Mouse (Mus musculus) T-helper 2 cell (primary cell): ENCODE measurements at regions not wholly inside any gene's neighbourhood (a gene's known extent, or its start where the extent isn't known, plus 50 kb on each side); places are given as distances from the start of the nearest gene placed in this dataset.

Experiments used
- in situ Hi-C: fragments of 300-600 bp; cut with MboI, MseI; formaldehyde crosslinking; loops from one replicate; pipeline ENCODE4 v1.15.1; 2025; ENCODE audit warnings: high pct_unique_total_duplicates

DNA sequence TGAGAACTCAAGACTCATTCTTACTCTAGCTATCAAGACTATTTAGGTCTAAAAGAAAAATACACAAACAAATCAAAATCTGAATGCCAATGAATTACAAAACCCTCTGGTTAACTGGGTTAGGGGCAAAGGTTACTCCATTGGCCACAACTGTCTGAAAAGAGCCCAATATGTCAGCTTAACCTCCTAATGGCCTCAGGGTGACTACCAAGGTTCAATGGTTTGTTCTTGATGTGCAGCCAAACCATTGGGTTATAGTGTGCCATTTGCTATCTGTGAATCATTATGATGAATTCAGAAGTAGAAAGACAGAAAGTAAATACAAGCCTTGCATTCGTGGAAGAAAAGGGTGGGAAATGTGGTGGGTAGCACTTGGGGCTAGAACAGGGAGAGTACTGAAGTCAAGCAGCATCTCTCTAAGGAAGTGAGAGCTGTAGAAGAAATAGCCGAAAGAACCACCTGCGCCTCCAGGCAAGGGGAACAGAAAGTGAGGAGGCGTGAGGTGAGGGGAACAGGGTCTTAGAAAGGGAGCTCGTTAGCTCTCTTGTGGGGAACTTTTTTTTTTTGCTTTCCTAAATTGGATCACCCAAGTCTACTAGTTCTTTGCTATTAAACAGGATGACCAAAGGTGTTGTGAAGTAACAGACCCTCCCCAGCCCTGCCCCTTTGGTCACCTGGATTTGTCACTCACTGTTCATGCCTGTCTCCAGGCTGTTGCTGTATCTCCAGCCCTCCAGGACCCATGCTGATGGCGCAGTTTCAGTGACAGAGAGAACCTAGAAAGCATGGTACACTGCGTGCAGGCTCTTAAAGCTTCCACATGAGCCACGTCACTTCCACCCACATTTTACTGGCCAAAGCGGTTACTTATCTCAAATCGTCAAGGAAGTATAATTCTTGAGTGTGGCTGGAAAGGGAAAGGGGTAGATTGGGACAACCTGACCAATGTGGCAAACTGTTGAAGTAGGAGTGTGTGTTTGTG lies 204.1 kb upstream of the Tet2 start:
- in situ Hi-C loops, result no loop called here

DNA sequence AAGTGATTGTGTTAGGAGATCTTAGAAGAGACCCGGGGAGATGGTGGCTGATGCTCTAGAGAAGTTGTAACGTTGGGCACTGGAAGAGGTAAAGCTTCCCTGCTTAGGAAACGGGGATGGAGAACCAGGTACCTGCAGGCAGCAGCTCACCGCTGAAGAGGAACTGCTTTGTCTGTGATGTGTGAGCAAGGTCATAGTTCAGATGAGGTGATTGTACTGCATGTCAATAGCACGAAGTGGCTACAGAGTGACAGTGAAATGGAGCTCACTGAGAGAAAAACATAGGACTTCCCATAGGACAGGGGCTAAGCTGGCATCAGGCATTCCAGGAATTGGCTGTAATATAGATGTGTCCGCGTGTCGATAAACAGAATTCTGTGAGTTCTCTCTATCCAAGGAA lies 205.1 kb upstream of the Tet2 start:
- in situ Hi-C loops, result loop anchor here (10.0 kb wide), 2 partner anchors 655 to 1865 kb away; partner anchors contain the start of genes Gstcd and Ints12

DNA sequence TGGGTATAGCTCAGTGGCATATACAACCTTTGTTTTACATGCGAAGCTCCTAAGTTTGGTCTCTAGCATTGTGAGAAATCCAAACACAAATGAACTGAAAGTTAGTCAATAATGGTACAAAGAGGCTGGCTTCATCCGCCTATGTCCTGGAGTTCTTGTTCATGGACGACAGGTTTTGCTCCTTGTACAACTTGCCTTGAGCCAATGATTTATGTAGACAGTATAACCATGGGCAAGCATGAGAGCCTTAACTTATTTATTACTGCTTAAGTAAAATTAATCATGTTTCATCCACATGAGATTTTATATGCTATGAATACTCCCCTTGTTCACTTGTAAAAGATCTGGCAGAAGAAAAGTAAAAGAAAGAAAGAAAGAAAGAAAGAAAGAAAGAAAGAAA lies 205.7 kb upstream of the Tet2 start:
- in situ Hi-C loops, result loop anchor here (10.0 kb wide), 2 partner anchors 656 to 1864 kb away; partner anchors contain the start of genes Gstcd and Ints12

DNA sequence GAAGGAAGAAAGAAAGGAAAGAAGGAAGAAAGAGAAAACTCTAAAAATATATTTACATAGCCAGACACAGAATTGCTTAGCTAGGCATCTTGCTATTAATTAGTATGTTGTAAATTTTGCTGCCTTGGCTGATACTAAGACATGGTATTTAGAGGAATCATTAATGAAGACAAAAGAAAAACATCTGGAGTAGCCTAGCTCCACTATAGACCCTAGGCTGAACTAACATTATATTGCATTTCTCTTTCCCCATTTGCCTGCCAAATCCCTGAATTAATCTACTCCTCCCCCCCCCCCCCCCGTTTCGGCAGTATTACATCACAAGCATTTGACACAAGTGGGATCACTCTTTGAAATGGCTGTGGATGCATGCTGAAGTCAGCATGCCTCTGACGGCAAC lies 206.1 kb upstream of the Tet2 start:
- in situ Hi-C loops, result loop anchor here (10.0 kb wide), 2 partner anchors 656 to 1864 kb away; partner anchors contain the start of genes Gstcd and Ints12

DNA sequence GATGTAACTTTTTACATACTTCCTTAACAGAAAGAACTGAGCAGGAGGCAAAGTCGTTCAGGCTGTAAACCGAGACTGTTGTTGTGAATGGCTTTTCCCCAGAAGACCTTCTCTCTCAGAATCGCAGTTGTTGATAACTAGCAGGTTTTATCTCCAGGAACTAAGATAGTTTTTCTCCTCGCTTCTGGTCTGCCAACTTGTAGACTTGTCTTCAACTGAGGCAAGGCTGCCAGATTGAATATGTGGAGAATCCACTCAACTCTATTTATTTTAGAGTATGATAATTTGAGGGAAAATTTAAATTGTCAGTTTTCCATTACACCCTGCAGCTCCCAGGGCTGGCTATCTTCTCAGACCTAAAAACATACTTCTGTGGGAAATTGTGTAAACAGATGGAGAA lies 206.6 kb upstream of the Tet2 start:
- in situ Hi-C loops, result loop anchor here (10.0 kb wide), 2 partner anchors 657 to 1863 kb away; partner anchors contain the start of genes Gstcd and Ints12

DNA sequence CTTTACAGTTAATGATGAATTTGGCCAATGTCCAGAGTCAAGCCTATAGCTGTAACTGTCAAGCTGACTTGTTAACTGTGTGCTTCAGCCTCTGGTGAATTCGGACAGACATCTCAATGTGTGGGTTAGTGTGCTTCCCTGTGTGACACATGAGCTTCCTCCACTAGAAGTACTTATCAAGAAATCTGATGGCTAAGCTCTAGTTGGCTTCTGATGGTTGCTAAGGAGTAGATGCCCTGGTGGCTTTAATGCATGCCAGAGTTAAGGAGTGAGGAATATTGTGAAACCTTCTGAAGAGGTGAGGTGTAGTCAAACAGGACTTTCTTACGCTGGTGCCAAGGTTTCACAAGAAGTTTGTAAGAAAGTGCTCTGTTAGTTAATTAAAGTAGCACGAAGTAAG lies 208.1 kb upstream of the Tet2 start:
- in situ Hi-C loops, result loop anchor here (10.0 kb wide), 2 partner anchors 658 to 1862 kb away; partner anchors contain the start of genes Gstcd and Ints12

DNA sequence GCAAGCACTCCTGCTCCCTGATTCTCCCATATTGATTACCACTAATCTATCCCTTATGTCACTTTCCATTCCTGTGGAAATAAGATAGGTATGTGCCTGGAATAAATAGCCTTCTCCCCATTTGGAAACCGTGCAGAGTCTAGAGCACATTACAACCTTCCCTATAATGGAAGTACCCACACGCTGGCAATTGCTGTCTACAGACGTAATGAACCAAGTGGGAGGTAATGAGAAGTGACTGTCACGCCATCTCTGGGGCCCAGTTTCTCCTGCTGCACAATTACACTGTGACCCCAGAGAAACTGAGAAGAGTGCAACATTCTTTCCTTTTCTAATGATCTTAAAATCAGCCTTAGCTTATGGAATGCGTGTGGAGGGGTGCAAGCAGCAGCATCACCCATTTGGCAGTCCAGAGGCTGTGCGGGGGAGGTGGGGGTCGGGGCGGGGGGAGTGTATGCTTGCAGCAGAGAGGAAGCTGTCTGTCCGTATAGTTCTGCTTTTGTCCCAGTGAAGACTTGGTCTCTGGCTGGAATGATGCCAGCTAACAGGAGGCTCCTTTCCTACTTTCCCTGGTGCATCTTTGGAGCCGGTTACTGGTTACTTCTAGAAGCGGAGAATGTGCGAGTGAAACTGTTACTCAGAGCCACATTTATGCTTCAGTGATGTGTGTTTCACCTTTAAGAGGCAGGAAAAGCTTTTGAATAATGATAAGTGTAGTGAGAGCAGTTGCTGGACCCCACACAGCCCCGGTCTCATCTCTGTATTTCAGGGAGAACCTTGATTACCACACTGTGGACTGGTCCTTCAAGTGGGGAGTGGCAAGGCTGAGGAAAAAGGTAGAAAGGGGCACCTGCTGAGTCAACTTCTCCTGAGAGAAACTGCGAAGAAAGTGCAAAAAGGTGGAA lies 209.3 kb upstream of the Tet2 start:
- in situ Hi-C loops, result loop anchor here (10.0 kb wide), 2 partner anchors 659 to 1861 kb away; partner anchors contain the start of genes Gstcd and Ints12

DNA sequence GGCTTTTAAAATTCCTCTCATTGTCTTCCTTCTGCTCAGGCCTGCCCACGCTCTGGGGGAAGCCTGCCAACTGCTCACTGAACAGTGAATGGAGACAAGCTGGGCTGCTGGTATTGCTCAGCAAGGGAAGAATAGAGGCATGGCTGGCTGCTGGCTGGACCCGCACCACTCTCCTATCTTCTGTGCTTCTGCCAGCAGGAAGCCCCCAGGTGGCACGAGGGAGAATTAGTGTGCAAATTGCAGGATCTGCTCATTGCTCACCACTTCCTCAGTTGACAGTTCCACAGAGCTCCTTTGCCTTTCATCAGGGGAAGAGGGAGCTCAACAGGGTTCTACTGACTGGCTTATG lies 209.9 kb upstream of the Tet2 start:
- in situ Hi-C loops, result loop anchor here (5.0 to 10.0 kb wide), 4 partner anchors 43 to 1860 kb away; partner anchors contain the start of genes Gstcd and Ints12

DNA sequence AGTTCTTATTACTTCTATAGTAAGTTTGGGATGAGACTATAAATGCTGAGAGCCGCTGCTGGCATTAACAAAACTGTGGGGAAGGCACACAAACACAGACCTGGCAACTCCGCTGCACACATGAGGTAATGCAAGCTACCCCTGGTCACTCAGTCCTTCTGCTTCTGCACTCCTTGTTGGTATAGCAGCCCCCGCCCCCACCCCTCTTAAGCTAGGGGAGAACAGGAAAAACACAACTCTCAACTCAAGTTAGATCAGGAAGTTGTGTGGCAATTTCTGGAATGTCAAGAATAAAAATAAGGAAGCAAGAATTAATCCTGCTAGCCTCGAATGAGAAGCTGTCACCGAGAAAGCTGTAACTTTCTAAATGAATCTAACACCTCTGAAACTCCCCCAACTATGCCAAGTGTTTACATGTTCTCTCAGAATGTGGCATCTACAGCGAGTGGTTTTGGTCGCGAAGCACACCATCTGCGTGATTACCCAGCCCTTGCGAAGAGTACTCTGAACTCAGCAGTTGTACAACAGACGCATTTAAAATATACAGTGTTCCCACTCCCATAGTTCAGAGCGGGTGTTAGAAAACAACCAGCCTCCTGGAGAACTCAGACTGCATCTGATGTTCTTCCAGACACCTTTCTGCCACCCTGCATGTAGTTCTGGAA lies 212.9 kb upstream of the Tet2 start:
- in situ Hi-C loops, result loop anchor here (5.0 to 10.0 kb wide), 4 partner anchors 46 to 1857 kb away; partner anchors contain the start of genes Gstcd and Ints12

DNA sequence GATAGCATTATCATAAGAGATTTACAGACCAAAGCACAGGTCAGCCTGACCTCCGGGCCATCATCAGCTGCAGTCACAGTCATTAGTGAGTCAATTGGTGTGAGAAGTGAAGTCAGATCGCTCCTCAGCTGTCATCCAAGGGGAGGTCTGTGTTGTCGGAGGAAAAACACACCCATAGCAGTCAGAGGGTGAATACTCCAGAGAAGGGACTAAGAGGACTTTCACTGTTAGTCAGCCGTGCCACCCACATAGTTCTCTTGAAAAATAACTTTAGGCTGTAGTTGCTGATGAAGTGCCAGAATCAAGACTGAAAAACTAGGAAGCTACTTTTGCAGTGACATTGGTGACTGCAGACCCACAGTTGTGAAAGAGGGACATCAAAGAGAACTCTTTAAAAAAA lies 213.5 kb upstream of the Tet2 start:
- in situ Hi-C loops, result loop anchor here (5.0 to 10.0 kb wide), 4 partner anchors 46 to 1856 kb away; partner anchors contain the start of genes Gstcd and Ints12

DNA sequence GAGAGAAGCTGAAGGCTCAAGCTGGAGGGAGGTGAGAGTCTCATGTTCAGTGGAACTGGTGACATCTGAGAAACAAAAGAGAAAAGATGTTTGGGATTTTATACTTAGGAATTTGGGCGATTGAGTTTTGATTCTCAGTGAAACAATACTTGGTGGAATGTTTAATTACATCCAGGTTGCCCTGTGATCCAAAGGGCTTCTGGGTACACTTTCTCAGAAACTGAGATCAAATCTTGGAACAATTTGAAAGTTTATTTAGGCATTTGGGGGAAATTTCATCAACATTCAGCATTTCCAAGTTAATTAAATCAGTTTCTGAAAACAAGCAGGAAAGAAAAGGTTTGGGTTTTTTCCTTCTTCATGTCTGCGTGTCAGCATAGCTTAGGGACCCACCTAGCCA lies 214.7 kb upstream of the Tet2 start:
- in situ Hi-C loops, result loop anchor here (5.0 to 10.0 kb wide), 4 partner anchors 47 to 1855 kb away; partner anchors contain the start of genes Gstcd and Ints12

DNA sequence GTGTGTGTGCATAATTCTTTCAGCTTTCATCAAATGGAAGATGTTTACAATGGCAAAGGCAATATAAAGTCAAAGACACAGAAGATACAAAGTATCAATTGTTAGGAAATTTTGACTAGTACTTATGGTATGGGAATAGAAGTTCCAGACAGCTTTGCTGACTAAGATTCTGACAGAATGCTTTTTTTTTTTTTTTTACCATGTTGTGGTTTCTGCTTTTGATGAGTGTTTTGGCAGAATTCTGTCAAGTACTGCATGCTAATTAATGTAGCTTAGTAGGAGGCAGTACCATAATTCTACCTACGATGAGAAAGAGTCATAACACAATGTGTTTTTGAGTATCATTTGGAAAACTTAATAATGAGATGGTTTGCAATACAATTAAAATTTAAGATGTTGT lies 215.3 kb upstream of the Tet2 start:
- in situ Hi-C loops, result no loop called here

DNA sequence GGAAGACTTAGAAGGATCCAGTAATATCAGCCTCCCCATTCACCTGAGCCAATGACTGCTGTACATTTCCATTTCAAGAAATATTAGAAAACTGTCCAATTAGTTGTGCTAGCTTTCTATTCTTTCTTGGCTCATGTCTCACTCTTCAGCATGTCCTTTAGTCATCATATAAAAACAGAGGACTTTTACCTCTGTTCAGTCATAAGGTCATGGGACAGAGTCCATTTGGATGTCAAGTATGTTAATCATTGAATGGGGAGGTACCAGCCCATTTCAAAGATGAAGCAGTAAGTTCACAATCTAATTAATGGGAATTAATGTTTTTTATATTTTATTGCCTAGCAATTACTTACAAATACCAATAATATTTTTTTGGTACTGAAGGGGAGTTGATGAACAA lies 218.8 kb upstream of the Tet2 start:
- in situ Hi-C loops, result no loop called here

DNA sequence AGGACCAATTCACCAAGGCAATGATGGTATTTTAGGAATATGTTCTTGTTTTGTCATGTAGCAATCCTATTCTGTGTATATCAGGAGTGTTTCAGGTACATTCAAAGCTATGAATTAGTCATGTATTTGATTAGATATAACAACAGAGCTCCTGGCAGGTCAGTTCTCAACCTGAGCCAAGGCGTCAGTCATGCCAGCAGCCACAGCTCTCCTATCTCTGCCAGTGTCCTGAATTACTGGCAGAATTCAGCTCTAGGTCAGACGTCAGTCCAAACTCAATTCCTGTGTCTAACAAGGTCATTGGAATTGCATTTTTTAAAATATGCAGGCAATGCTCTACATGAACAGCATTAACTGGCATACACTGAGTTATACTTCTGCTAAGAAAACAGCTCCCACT lies 228.6 kb upstream of the Tet2 start:
- in situ Hi-C loops, result loop anchor here (10.0 kb wide), 1 partner anchor 671 kb away; no protein-coding TSS in a partner anchor

DNA sequence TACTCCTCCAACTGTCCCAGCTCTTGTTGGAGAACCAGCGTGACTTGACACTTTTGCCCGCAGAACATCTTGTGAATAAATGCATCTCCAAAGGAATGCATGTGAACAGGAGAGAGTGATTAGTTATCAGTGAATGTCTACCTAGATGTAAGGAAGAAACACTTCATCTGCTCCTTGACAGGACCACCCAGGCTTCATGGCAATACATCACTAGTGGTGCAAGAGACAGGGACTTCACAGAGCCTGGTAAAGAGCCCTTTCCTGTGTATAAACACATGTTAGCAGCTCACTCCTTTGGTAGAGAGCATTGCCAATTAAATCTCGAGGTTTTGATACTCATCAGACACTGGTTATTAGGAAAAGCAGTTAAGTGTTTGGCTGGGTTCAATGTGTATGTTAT lies 229.3 kb upstream of the Tet2 start:
- in situ Hi-C loops, result loop anchor here (10.0 kb wide), 1 partner anchor 671 kb away; no protein-coding TSS in a partner anchor

DNA sequence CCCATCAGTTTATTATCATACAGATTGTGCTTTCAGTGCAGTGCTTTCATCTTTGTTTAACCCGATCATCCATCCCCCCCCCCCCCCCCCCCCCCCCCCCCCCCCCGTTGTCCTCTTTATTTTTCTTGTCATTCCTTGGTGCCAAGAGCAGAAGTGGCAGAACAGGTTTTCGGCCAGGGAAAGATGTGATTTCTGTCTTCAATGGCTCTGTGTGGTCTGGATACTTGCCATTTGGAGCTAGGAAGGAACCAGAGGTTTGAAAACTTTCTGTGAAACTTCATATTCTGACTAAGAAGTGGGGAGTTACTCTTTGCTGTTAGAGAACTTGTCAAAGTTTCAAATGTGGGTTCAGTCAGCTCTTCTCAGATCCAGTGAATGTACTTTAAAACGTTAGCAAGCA lies 231.1 kb upstream of the Tet2 start:
- in situ Hi-C loops, result loop anchor here (10.0 kb wide), 1 partner anchor 669 kb away; no protein-coding TSS in a partner anchor

DNA sequence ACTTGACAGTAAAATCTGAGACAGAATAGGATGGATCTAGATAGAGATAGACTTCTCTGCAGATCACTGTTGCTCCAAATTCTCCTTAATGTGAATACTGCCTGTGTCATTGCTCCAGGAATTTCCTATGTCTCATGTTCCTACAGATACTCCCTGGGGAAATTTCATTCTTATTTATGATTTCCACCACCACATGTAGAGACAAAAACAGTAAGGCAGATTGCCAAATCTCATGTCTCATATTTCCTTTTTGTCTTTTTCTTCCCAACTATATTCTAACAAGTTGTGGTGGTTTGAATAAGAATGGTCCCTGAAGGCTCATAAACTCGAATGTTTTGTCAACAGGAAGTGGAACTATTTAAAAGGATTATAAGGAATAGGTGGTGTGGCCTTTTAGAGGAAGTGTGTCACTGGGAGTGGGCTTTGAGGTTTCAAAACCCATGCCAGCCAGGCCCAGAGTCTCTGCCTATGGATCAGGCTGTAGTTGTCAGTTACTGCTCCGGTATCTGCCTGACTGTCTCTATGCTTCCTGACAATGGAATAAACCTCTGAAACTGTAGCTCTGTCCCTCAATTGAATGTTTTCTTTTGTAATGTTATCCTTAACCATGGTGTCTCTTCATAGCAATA lies 234.3 kb upstream of the Tet2 start:
- in situ Hi-C loops, result loop anchor here (10.0 kb wide), 1 partner anchor 666 kb away; no protein-coding TSS in a partner anchor

DNA sequence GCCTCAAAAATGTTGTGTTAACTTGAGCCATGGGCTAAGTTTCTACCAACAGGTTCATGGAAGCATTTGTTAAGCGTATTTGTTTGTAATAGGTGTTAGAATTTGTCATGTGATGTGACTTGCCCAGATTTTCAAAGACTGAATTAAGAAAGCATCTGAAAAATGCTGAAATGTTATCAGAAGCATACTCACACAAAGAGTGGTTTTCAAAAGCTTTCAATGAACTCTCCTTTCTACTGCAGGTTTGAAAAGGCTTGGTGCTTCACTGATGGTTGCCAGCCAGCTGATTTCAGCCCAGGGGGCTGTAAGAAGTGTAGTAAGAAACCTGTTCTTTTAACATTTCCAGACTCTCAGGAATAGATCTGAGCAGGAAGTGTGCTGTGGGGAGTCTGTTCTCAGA lies 238.1 kb upstream of the Tet2 start:
- in situ Hi-C loops, result no loop called here

DNA sequence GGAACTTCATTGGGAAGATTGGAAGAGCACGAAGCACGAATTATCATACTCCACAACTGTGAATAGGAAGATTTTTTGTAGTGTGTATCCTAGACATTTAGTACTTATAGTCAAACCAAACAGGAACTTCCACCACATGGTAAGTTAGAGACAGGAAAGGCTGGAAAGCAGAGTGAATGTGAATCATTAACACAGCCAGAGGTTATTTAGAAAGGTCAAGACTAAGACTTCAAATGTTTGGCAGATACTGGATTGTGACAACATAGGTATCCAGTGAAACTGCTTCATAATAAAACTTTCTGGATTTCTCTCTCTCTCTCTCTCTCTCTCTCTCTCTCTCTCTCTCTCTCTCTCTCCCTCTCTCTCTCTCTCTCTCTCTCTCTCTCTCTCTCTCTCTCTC lies 246.4 kb upstream of the Tet2 start:
- in situ Hi-C loops, result no loop called here

DNA sequence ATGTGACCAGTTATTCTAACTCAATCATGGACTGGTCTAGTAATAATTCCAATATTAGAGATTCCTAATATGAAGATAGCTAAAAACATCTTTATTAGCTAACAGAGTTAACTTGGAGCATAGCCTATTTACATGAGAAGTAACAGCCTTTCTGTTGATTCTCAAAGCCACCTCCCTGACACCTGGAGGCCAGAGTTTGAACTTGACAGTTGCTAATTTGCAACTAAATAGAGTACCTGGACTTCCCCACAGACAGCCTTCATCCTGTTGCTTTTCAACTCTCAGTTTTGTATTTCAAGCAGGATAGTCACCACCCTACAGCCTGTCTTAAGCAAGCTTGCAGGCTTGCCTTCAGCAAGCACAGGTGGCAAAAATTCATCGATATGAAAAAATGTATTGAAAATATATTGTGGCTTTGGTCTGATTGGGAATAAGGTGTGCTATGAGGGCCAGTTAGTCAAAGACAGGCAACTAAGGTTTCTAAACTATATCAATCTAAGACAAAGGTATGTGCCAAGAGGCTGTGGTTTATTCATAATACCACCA lies 264.1 kb upstream of the Tet2 start:
- in situ Hi-C loops, result no loop called here
